Mouse (Mus musculus) central nervous system, embryonic 11.5 days (tissue): ENCODE measurements around the gene Mt2. TPM values are rescaled to one million over a fixed set of nuclear protein-coding genes. Genes with fewer than 3 reads are reported as not detected.

Experiments
- polyA plus RNA-seq: library from polyadenylated mRNA; depleted of rRNA; stranded (reverse); fragments of >200 nt; gene quantifications from 2 replicates; pipeline ENCODE4 v1.2.3, GENCODE M21; 2012; rRNA removed

Gene Mt2
- 77.3 and 176 TPM in 2 replicates for polyA plus RNA-seq

DNA sequence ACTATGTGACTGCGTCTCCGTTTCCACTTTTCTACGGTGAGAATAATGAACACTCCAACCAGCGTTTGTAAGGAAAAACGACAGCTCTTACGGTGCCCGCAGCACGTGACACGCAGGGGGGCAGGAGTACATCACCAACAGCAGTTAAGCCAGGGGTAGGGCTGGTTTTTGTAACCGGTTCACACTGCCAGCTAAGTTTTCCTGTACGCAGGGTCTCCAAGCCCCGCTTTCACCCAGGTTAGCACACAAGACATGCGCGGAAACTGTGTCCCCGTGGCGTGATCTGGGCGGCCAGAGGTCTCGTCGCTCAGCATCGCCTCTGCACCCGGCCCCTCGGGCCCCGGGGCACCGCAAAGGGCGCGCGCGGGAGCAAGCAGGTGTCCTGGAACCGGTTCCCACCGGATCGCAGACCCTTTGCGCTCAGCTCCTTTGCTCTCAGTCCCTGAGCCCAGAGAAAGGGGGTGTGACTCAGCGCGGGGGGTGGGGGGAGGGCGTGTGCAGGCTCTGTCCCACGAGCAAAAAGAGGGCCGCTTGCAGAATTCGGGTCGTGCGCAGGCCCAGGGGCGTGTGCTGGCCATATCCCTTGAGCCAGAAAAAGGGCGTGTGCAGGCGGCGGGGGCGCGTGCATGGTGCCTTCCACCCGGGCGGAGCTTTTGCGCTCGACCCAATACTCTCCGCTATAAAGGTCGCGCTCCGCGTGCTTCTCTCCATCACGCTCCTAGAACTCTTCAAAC lies at the start of gene Mt2:
TSS of gene Mt2 (plus strand) at position 590 of the 734 bp plus-strand sequence.

DNA sequence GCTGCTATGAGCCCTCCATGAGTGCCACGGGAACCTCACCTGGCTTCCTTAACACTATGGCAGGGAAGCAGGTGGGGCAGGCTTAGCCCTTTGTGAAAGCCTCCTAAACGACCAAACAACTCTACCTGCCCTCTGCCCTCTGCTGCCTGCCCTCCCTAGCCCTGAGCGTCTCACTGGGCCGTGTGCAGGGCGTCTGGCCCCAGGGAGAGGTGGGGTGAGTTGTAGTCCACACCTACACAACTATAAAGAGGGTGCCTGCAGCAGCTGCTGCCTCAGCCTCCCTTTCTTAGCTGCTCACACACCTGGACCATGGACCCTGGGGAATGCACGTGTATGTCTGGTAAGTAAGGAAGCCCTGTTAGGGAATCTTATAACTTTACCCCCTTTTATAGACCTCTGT lies 35.5 kb upstream of the Mt2 start, which contains the start of gene Mt4:
TSS of gene Mt4 (plus strand) at position 265 of the 400 bp plus-strand sequence.

DNA sequence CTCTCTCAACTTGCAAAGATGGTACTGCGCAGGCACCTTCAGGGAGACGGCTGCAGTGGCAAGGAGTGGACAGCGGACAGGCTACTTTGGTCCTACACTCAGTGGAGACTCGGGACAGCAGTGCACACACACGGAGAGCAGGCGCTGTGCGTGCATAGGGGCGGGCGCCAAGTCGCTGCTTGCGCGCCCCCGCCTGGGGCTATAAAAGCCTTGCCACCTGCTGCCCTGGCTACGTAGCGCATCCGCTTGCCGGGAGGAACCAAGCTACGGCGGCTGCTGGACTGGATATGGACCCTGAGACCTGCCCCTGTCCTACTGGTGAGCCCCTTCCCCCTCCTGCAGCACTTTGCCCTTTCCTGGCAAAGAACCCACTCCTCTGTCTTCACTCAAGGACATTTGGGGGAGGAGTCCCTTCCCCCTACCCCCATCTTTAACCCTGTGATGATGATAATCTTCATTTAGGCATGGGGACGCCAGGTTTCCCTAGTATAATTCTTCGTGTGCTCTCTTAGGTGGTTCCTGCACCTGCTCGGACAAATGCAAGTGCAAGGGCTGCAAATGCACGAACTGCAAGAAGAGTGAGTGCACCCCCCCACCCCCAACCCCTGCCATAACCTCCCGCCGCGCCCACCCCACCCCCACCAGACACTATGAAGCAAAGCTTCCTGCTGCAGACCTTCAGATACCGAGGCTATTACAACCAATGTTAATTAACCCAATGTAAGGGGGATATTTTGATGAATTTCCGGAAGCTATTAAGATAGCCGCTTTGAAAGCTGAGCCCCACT lies 19.8 kb upstream of the Mt2 start, which contains the start of gene Mt3:
TSS of gene Mt3 (plus strand) at position 95 of the 788 bp plus-strand sequence.

DNA sequence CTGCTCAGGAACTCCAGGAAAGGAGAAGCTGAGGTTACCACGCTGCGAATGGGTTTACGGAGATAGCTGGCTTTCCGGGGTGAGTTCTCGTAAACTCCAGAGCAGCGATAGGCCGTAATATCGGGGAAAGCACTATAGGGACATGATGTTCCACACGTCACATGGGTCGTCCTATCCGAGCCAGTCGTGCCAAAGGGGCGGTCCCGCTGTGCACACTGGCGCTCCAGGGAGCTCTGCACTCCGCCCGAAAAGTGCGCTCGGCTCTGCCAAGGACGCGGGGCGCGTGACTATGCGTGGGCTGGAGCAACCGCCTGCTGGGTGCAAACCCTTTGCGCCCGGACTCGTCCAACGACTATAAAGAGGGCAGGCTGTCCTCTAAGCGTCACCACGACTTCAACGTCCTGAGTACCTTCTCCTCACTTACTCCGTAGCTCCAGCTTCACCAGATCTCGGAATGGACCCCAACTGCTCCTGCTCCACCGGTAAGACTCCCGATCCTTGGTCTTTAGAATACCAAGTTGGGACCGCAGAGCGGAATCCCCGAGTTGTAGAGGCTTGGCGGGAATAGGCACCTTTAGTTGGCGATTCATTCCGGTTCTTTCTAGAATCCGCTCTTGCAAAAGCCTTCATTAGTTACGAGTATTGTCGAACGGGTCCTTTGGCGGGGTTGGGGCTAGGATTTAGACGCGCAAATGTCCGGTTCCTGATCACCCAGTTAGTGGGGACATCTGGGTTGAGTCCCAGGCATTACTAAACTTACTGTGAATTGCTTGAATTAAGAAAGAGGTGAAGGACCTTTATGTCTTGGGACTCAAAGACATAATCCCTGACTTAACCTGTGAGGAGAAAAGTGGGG lies 6.6 kb downstream of the Mt2 start, which contains the start of gene Mt1:
TSS of gene Mt1 (plus strand) at position 226 of the 856 bp plus-strand sequence.

DNA sequence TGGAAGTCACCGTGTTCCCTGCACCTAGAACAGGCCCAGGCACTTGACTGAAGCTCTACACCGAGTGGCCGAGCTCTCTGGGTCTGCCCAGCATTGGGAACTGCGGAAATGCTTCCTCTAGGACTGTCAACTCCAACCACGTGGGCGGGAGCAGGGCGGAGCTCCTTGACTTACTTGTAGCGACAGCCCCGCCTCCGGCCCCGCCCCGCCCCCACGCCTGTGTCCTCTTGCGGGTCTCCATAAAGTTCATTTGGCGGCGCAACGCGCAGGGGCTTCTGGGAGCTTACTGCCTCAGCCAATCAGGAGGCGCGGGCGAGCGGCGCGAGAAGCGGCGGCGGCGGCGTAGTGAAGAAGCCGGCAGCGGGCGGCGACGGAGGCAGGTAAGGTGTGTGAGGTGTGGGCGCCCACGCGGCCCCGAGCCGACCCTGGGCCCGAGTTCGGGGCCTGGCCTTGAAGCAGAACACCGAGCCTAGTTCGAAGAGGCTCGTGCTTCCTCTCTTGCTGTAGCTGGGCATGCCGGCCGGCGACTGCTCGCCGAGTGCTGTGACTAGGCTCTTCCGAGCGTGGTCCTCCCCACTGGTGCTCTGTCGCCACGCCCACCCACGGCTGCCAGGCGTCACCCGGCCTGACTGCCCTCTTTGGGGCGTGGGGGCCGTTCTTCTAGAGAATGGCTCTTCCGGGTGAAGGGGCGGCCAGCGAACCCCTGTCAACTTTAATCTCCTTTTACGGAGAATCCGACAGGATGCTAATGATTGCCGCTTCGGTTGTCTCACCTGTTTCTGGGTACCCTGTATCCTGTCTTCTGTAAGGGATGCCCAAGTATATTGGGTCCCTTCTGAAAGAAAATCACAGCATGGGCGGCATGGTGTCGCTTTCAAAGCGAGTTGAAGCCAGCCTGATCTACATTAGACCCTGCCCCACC lies 42.0 kb downstream of the Mt2 start, which contains the start of gene Nup93:
TSS of gene Nup93 (plus strand) at position 313 of the 922 bp plus-strand sequence.

Other genes with a start within 250 kb of the Mt2 start
- 57.7 and 102 TPM in 2 replicates for gene Amfr, start 159.8 kb upstream of the Mt2 start, polyA plus RNA-seq
- 120 and 128 TPM in 2 replicates for gene Nudt21, start 135.6 kb upstream of the Mt2 start, polyA plus RNA-seq
- 11.6 and 12.8 TPM in 2 replicates for gene Ogfod1, start 135.5 kb upstream of the Mt2 start, polyA plus RNA-seq
- 32.4 and 40.3 TPM in 2 replicates for gene Bbs2, start 73.7 kb upstream of the Mt2 start, polyA plus RNA-seq
- not detected in 2 replicates for gene Mt4, start 35.5 kb upstream of the Mt2 start, polyA plus RNA-seq
- gene Mt3, start 20.1 kb upstream of the Mt2 start, polyA plus RNA-seq = 17.6 and 43.8 TPM in 2 replicates
- gene Mt1, start 6.4 kb downstream of the Mt2 start, polyA plus RNA-seq = 102 and 190 TPM in 2 replicates
- gene Nup93, start 41.9 kb downstream of the Mt2 start, polyA plus RNA-seq = 71.6 and 75.1 TPM in 2 replicates
- gene Slc12a3, start 156.5 kb downstream of the Mt2 start, polyA plus RNA-seq = 0.19 TPM in 2 replicates
- gene Herpud1, start 213.8 kb downstream of the Mt2 start, polyA plus RNA-seq = 39.4 and 39.8 TPM in 2 replicates